Mouse (Mus musculus) stomach, postnatal 0 days (tissue): ENCODE measurements around the gene Wdr91.

ENCODE experiments used
- CTCF ChIP-seq: IDR thresholded peaks from 2 replicates; pipeline ENCODE4 v1.5.1; 2016; ENCODE audit warnings: antibody characterized with exemption, low read depth, mild to moderate bottlenecking, moderate library complexity
- EP300 ChIP-seq: optimal IDR thresholded peaks from 2 replicates; pipeline ENCODE3; 2016; ENCODE audit warnings: antibody characterized with exemption

DNA sequence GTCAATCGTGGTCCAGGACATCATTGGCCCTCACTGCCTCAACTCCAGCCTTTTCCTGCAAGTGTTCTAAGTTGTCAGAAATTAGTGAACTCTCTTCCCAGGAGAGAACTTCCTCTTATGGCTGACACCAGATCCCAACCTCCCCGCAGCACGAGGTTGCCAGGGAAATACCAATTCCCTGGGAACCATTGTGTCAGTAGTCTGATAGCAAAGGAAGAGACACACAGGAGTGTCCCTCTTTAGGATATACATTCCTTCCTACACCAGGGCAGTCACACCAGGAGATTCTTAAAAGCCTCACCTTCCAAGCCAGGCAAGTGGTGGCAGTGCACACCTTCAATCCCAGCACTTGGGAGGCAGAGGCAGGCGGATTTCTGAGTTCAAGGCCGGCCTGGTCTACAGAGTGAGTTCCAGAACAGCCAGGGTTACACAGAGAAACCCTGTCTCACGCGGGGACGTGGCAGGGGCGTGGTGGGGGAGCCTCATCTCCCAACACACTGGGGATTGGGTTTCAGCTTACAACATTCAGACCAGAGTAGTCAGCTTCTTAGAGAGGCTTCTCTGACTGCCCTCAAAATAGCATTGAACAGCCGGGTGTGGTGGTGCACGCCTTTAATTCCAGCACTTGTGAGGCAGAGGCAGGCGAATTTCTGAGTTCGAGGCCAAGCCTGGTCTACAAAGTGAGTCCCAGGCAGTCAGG, 2.8 kb upstream of the Wdr91 start:
- TF ChIP-seq CTCF, result no peak
- no peak for TF ChIP-seq EP300
